Mouse (Mus musculus) ES-E14 (cell line): ENCODE data around the gene Fbxo21. TPM values are rescaled to one million over a fixed set of nuclear protein-coding genes. Genes with fewer than 3 reads are reported as not detected.
A peak's percentile ranks its signal among the peaks of the same experiment; 100 is the strongest.

ENCODE experiments used
- DNase-seq: peaks from one replicate; pipeline ENCODE4 v3.0.0-alpha.2; 2013; ENCODE audit warnings: low read depth, low spot score
- H3K27ac ChIP-seq: 2 replicates; pipeline ENCODE4 v1.5.1; 2012; ENCODE audit warnings: low read depth, mild to moderate bottlenecking, low read length, moderate library complexity, mixed read lengths; ENCODE audit not compliant: poor library complexity, insufficient read depth, severe bottlenecking
- H3K36me3 ChIP-seq: 2 replicates; pipeline ENCODE4 v1.6.1; 2012; ENCODE audit warnings: mild to moderate bottlenecking, low read length, moderate library complexity, mixed read lengths; ENCODE audit not compliant: control insufficient read depth, poor library complexity, insufficient read depth, severe bottlenecking
- H3K4me1 ChIP-seq, 2 experiments: fragments of 150-350 bp in 1 of 2; sonication (generic) in 1 of 2; 2 replicates each; pipeline ENCODE4 v1.6.1; 2012; ENCODE audit warnings: low read length in 2 of 2, mild to moderate bottlenecking in 1 of 2, mixed read lengths in 1 of 2; ENCODE audit not compliant: control insufficient read depth in 2 of 2, insufficient read depth in 2 of 2, poor library complexity in 1 of 2
- H3K4me3 ChIP-seq, 2 experiments: fragments of 150-350 bp in 1 of 2; sonication (generic) in 1 of 2; 2 replicates each; pipeline ENCODE4 v1.5.1; 2012; ENCODE audit warnings: low read length in 2 of 2, low read depth in 1 of 2, mild to moderate bottlenecking in 1 of 2, mixed read lengths in 1 of 2; ENCODE audit not compliant: insufficient read depth in 1 of 2, poor library complexity in 1 of 2, severe bottlenecking in 1 of 2
- H3K9ac ChIP-seq: 2 replicates; pipeline ENCODE4 v1.6.1; 2012; ENCODE audit warnings: low read depth, mild to moderate bottlenecking, low read length, mixed read lengths; ENCODE audit not compliant: poor library complexity, insufficient read depth, severe bottlenecking
- H3K9me3 ChIP-seq: fragments of 150-350 bp; sonication (generic); 2 replicates; pipeline ENCODE4 v1.6.1; 2012; ENCODE audit warnings: low read depth, mild to moderate bottlenecking, low read length; ENCODE audit not compliant: control insufficient read depth, insufficient read depth
- CHD2 ChIP-seq: IDR thresholded peaks from 2 replicates; pipeline ENCODE4 v1.6.1; 2014; ENCODE audit warnings: mild to moderate bottlenecking, low read depth, low read length, inconsistent platforms
- HCFC1 ChIP-seq: IDR thresholded peaks from 2 replicates; pipeline ENCODE4 v1.6.1; 2012; ENCODE audit warnings: low read length, inconsistent platforms, borderline replicate concordance; ENCODE audit not compliant: insufficient read depth
- MAFK ChIP-seq: IDR thresholded peaks from 2 replicates; pipeline ENCODE4 v1.6.1; 2014; ENCODE audit warnings: mild to moderate bottlenecking, low read depth, low read length, inconsistent platforms; ENCODE audit not compliant: insufficient read depth
- ZC3H11A ChIP-seq: IDR thresholded peaks from 2 replicates; pipeline ENCODE4 v1.6.1; 2012; ENCODE audit warnings: low read depth, mild to moderate bottlenecking, inconsistent platforms, low read length, borderline replicate concordance
- ZNF384 ChIP-seq: IDR thresholded peaks from 2 replicates; pipeline ENCODE4 v1.6.1; 2012; ENCODE audit warnings: low read depth, low read length, inconsistent platforms
- in situ Hi-C, 2 experiments: fragments of 600-800 bp; cut with MboI; formaldehyde crosslinking; loops; one replicate each; pipeline ENCODE4 v1.15.1; 2025; ENCODE audit warnings: low sequenced_read_pairs in 2 of 2, inconsistent platforms in 1 of 2; ENCODE audit not compliant: unreplicated experiment in 2 of 2
- total RNA-seq: library from RNA; depleted of rRNA; stranded (reverse); fragments of 300-350 nt; gene quantifications from 2 replicates; pipeline ENCODE4 v1.2.3, GENCODE M21; 2012

The Fbxo21 gene
- total RNA-seq, 1 experiment, result 23.2 TPM

- peaks cover 0 to 23% of the 10 kb centered on the region in 2 experiments; a peak in 2 of 4 replicates for H3K4me1 ChIP-seq
- H3K9ac ChIP-seq, result no peak overlapping the region
- TF ChIP-seq ZNF384 (no peak), ZC3H11A (no peak), CHD2 (no peak), HCFC1 (no peak), MAFK (no peak)
- DNase-seq, result no peak
- no peak overlapping the region; a peak in 1 of 4 replicates for H3K4me3 ChIP-seq
- H3K36me3 ChIP-seq, result no peaks in the 10 kb centered on the region
- H3K27ac ChIP-seq, result no peak overlapping the region
- no peaks in the 10 kb centered on the region for H3K9me3 ChIP-seq
- in situ Hi-C loops, result no loop called here
Measured at GRCm38 (mm10) chr5:118026343-118026742, 49.8 kb downstream of the Fbxo21 start.

GRCm38 (mm10) chr5:118027101-118027697, 50.7 kb downstream of the Fbxo21 start:
- no peak for DNase-seq
- H3K4me3 ChIP-seq, result peak overlapping the region; percentile 55 to 59; a peak in 3 of 4 replicates
- H3K4me1 ChIP-seq, result peaks cover 0 to 26% of the 10 kb centered on the region in 2 experiments; a peak in 2 of 4 replicates
- H3K9me3 ChIP-seq, result no peaks in the 10 kb centered on the region
- no peak overlapping the region for H3K9ac ChIP-seq
- in situ Hi-C loops, result no loop called here
- H3K27ac ChIP-seq, result no peak overlapping the region
- no peaks in the 10 kb centered on the region for H3K36me3 ChIP-seq
- TF ChIP-seq HCFC1 (no peak), MAFK (no peak), ZNF384 (no peak), ZC3H11A (no peak), CHD2 (no peak)

GRCm38 (mm10) chr5:118027698-118028190, 51.2 kb downstream of the Fbxo21 start, which contains the start of gene Tesc:
TSS of gene Tesc (plus strand) at chr5:118027743.
- no peak for DNase-seq
- in situ Hi-C loops, result no loop called here
- TF ChIP-seq MAFK, result no peak
- TF ChIP-seq ZC3H11A, result no peak
- no peak for TF ChIP-seq ZNF384
- TF ChIP-seq HCFC1, result no peak
- TF ChIP-seq CHD2, result no peak
- Histone ChIP-seq H3K27ac (no peak within 1 kb of the TSS), H3K4me1 (peaks cover 0 to 26% of the 10 kb centered on the region in 2 experiments; a peak in 2 of 4 replicates), H3K9me3 (no peaks in the 10 kb centered on the region), H3K4me3 (peak within 1 kb of the TSS; percentile 55 to 59), H3K36me3 (no peaks in the 10 kb centered on the region), H3K9ac (peak within 1 kb of the TSS; percentile 4)

- peaks cover 0 to 28% of the 10 kb centered on the region in 2 experiments; a peak in 2 of 4 replicates for H3K4me1 ChIP-seq
- H3K9ac ChIP-seq, result peak overlapping the region; percentile 4
- no peak for TF ChIP-seq MAFK
- no peak for TF ChIP-seq HCFC1
- no peak for TF ChIP-seq ZNF384
- TF ChIP-seq CHD2, result no peak
- TF ChIP-seq ZC3H11A, result no peak
- H3K4me3 ChIP-seq, result peak overlapping the region; percentile 55 to 59
- H3K9me3 ChIP-seq, result no peaks in the 10 kb centered on the region
- no peak for DNase-seq
- H3K27ac ChIP-seq, result no peak overlapping the region
- in situ Hi-C loops, result no loop called here
- no peaks in the 10 kb centered on the region for H3K36me3 ChIP-seq
Measured at GRCm38 (mm10) chr5:118028191-118029034, 51.9 kb downstream of the Fbxo21 start.
